Mouse (Mus musculus): ENCODE measurements at regions not wholly inside any gene's neighbourhood (a gene's known extent, or its start where the extent isn't known, plus 50 kb on each side); places are given as distances from the start of the nearest gene placed in this dataset.

DNA sequence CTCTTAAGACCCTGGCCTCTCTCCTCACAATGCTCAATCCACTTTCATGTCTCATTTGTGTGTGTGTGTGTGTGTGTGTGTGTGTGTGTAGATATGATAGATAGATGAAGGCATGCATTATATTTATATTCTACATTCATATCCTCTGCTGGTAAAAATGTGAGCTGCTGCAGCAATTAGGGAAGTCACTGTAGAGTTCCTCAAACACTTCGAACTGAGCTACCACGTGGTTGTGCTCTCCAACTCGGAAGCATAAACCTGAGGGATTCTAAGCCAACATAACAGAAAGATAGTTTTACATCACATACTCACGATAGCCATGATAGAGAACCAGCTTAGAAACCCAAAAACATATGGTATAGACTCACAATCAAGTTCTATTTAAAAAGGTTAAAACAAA lies 565.5 kb upstream of the B3galt2 start:
- DNase-seq (ENCODE audit: low spot score in 2 of 2) = no peak

DNA sequence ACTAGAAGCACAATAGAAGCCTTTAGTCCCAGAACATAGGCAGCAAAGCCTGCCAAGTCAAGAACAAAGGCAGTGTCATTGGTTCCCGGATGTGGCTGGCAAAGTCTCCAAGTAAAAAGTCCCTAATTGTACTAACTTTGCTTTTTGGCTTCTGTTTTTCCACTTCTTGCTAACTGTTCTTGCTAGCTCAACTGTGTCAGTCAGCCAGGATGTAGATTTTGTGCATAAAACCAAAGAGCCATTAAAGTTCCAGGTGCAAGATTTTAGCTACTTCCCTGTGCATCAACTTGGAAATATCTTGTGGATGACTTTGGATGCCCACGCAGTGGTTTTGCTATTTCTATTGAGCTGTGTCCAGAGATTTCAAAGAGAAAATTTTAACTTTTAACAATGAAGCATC lies 560.0 kb upstream of the B3galt2 start:
- DNase-seq (ENCODE audit: low spot score in 2 of 2) = peak in 1 of 2 experiments; percentile 11

DNA sequence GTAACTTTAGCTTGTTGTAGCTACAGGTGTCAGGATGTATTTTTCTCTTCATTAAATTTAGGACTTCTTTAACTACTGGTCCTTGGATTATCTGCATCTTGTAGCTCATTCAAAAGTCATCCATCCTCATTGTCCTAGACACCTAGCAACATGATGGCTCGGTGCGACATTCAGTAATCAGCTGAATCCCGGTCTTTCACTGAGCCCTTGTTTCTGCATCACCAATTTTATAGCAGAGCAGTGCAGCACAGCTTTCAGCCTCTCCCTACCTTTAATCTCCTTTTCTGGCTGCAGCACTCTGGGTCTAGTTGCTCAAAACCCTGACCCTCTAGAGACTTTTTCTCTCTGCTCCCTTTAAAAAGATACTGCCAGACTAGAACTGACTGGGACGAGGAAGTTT lies 543.6 kb upstream of the B3galt2 start:
- DNase-seq (ENCODE audit: low spot score in 2 of 2) = no peak

- no peak for DNase-seq (ENCODE audit: low spot score in 2 of 2)
Measured at GRCm38 (mm10) chr1:143098307-143098706, 542.2 kb upstream of the B3galt2 start.

DNA sequence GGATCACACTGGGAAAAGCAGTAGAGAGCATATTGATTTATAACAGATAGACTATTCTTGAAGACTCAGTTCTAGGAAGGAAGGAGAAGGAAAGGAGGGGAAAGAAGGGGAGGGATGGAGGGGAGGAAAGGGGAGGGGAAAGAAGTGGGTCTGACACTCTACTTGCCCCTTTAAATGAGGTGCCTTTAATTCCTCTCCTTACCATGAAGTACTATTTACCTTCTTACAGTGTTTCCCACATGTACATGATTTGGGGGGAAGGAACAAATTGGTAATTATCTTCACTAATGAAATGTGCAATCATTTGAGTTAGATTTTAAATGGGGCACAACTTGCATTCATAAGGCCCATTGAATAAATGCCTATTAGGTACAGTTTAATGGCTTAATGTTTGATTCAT lies 518.3 kb upstream of the B3galt2 start:
- no peak for DNase-seq (ENCODE audit: low spot score in 2 of 2)

DNA sequence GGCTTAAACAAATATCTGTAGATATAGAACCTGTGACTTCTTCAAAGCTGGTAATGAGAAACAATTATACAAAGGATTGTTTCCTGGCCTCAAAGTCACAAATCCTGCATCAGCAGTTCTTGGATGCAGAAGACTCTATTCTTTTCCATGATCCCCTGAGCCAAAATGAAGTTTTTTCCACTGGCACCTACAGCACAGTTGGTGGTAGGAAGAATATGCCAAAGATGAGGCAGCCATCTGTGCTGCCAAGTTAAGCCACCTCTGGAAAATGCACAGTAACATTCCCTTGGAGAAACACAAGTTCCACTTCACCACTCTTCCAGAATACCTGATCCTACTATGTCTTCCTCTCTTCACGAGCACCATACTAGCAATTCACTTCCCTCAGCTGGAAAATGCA lies 510.2 kb upstream of the B3galt2 start:
- peak; percentile 11 to 51 for DNase-seq (ENCODE audit: low spot score in 2 of 2)

- DNase-seq (ENCODE audit: low spot score in 2 of 2) = no peak
Measured at GRCm38 (mm10) chr1:143132806-143133205, 507.7 kb upstream of the B3galt2 start.

DNA sequence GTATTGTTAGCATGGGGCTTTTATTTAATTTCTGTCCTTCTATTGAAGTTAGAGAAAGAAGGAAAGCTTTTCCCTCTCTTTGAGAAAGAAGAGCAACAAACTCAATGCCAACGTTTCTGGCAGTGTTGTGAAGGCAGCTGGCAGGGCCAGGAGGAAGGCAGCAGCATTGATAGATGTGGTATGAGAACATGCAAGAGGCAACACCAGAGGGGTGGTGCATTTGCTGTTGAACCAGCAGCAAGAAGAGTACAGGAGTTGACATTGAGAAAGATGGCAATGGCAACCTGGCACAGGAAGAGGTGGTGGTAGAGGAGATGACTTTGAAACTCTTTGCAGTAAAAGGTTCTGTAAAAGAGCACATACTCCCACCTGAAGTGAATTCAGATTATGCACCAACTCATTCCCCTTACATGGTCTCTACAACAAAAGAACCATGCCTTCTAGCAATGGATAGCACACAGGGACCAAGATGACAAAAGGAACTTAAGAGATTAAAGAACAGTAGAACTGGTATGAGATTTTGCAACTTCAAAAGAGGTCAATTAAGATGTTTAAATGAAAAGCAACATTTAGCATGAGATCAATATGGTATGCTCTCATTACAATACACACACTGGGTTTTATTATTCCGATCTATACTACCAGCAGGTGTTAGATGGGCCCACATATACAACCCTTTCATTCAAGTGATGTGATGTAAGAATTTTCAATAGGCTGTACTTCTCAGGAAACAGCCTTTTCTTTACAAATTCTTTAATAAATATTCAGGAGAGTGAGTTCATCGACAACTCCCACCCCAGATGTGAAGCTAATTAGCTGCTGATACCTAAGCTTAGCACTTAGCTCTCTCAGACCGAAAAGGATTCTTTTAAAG lies 495.1 kb upstream of the B3galt2 start:
- no peak for DNase-seq (ENCODE audit: low spot score in 2 of 2)

DNA sequence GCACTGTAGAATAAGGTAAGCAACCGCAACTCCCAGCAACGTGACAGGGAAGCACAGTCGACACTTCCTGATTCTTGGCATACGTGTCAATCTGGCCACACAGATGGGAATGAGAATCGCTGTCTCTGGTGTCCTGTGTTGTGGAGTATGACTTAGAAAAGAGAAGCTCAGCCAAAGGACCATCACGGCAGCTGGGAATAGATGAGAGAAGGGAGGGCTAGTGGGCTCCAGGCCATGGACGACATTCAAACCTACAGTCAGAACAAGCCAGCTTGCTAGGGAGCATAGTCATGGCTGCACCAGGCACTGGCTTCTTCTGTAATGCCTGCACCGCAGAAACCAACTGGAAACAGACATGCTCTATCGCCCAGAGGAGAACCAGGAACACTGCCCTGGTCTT lies 469.2 kb upstream of the B3galt2 start:
- DNase-seq (ENCODE audit: low spot score in 2 of 2) = no peak

GRCm38 (mm10) chr1:143173836-143174235 lies 466.6 kb upstream of the B3galt2 start:
- DNase-seq (ENCODE audit: low spot score in 2 of 2) = peak in 1 of 2 experiments; percentile 40

DNA sequence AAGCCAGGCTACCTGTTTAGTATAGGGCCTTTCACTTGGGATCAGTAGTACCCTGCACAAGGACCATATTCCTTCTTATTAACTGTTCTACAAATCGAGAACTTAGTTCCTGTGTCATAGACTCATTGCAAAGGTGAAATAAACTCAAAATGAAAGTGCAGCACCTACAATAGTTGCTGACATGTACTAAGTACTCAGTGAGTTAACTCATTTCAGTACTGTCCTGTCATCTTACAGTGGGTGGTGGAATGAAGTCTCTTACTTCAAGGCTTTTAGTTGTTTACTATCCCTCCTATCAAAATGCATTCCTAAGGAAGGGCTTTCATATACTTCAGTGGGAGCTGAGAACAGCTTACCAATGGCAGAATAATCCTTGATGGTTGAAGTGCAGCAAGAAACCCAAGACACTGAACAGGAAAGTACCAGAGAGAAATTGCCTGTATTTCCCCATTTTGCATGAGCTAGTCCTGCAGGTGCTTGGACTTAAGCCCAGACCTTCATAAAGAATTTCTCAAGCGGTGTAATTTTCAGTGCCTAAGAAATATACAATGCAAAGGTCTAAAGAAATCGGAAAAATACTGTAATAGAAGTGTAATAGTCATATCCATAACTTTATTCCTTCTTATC lies 448.2 kb upstream of the B3galt2 start:
- DNase-seq (ENCODE audit: low spot score in 2 of 2) = no peak

- peak; percentile 55 to 79 for DNase-seq (ENCODE audit: low spot score in 2 of 2)
Measured at GRCm38 (mm10) chr1:143200213-143200889, 440.1 kb upstream of the B3galt2 start.

GRCm38 (mm10) chr1:143200971-143201370 lies 439.5 kb upstream of the B3galt2 start:
- no peak for DNase-seq (ENCODE audit: low spot score in 2 of 2)

DNA sequence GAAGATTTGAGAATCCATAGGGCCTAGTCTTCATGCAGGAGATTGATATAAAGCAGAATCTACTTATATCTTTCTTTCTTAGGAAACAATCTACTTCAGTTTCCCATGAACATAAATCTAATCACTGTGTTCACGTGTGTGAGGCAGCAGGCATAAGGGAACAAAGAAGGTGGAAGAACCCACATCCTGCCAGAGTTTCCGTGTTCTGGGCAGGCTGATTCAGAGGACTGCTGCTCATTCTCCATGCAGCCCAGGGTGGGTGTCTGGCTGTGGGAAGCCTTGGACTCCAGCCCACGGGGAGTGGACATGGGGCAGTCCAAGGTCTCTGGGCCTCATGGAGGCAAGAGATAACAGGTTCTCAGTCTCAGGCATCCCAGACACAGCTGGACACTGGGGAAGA lies 438.3 kb upstream of the B3galt2 start:
- DNase-seq (ENCODE audit: low spot score in 2 of 2) = no peak

DNA sequence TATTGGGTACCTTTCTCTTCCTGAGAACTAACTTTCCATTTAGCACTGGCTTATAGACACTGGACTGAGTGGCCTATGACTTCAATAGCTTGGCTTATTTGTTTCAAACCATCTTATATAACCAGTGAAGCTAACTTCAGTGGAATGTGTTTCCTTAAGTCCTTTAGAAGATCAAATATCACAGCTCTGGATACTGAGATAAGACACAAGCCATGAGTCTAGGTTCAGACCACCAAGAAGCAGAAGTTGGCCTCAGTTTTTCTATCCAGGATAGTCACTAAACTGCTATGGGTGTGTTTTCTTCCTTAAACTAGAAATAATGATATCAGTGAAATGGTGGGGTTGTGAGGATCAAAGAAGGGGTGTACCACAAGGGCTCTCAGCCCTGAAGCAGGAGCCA lies 436.4 kb upstream of the B3galt2 start:
- no peak for DNase-seq (ENCODE audit: low spot score in 2 of 2)

DNA sequence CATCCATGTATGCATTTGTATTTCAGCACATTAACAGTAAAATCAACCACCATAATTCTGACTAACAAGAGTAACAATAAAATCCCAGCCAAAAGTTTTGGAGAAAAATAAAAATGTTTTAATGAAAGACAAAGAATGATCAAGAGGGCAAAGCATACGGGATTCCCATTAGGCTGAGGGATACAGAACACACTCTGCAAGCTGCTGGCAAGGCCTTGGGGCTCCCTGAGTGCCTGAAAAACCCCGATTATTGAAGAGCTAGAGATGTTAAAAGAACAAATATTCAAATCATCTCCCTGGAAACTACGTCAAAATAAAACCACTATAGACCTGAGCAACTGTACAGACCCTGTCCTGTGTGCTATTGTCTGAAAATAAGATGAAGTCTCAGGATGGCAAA lies 433.5 kb upstream of the B3galt2 start:
- DNase-seq (ENCODE audit: low spot score in 2 of 2) = no peak

- DNase-seq (ENCODE audit: low spot score in 2 of 2) = no peak
Measured at GRCm38 (mm10) chr1:143207399-143208065, 432.9 kb upstream of the B3galt2 start.

- no peak for DNase-seq (ENCODE audit: low spot score in 2 of 2)
Measured at GRCm38 (mm10) chr1:143217401-143217800, 423.1 kb upstream of the B3galt2 start.

- no peak for DNase-seq (ENCODE audit: low spot score in 2 of 2)
Measured at GRCm38 (mm10) chr1:143231969-143232368, 408.5 kb upstream of the B3galt2 start.

DNA sequence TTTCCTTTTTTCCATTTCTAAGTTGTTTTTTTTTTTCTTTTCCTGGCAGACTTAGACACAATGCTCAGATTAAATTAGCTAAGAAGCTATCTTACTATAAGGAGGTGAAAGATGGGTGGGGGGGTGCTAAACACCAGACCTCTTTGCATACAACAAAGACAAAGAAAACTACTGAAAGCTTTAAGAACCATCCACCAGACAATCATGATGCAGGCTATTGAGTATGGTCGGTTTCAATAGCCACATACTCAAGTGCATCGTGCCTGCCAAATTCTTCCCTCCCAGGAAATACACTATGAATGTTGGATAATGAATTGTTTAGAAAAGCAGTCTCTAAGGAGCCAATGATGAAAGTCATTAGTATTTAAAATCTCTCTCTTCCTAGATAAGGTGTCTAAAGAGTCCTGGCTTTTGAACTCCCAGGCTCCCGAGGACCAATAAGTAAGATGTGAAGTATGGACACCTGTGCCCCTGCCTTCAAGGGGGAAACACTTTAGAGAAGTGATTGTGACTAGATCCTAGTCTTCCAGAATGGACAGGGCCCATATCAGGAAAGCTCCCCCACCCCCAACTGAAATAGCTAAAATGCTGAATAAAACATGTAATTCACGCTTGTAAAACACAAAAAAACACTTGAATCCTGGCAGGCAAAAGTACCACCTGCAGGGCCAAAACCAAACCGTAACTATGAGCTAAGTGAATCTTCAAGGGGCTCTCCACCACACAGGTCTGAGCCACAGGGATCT lies 381.8 kb upstream of the B3galt2 start:
- no peak for DNase-seq (ENCODE audit: low spot score in 2 of 2)

- no peak for DNase-seq (ENCODE audit: low spot score in 2 of 2)
Measured at GRCm38 (mm10) chr1:143263263-143264038, 377.0 kb upstream of the B3galt2 start.

All from left cerebral cortex, adult 9 months (tissue).